Mouse (Mus musculus) cerebellum, postnatal 36 days (tissue): ENCODE measurements around the gene Ccnb3.
"Not testable (repeated sequence)": the region's sequence is repeated elsewhere in the genome, so short reads cannot be mapped to it uniquely, and the experiment has no call there.

Experiments used
- DNase-seq, 2 experiments: peaks; one replicate each; pipeline ENCODE4 v3.0.0; 2021 to 2022; ENCODE audit warnings: mixed read lengths in 2 of 2

The Ccnb3 gene

GRCm38 (mm10) chrX:7041519-7041918 is at the start of gene Ccnb3:
TSS of gene Ccnb3 (minus strand) at chrX:7041619.
- no peak for DNase-seq

- DNase-seq = no peak
Measured at GRCm38 (mm10) chrX:7090323-7090722, 48.9 kb upstream of the Ccnb3 start.

GRCm38 (mm10) chrX:7085878-7086277 is 44.5 kb upstream of the Ccnb3 start:
- DNase-seq = no peak

GRCm38 (mm10) chrX:7079820-7080429 is 38.5 kb upstream of the Ccnb3 start:
- no peak for DNase-seq

- no peak for DNase-seq
Measured at GRCm38 (mm10) chrX:7068002-7068401, 26.6 kb upstream of the Ccnb3 start.

- no peak for DNase-seq
Measured at GRCm38 (mm10) chrX:7067219-7067618, 25.8 kb upstream of the Ccnb3 start, which contains the start of gene Akap4. TSS of gene Akap4 (plus strand) at chrX:7067519.

- no peak for DNase-seq
Measured at GRCm38 (mm10) chrX:7064109-7064508, 22.7 kb upstream of the Ccnb3 start.

- DNase-seq = no peak
Measured at GRCm38 (mm10) chrX:7057634-7058033, 16.2 kb upstream of the Ccnb3 start.

- DNase-seq = no peak
Measured at GRCm38 (mm10) chrX:7057056-7057455, 15.6 kb upstream of the Ccnb3 start.

- not testable (repeated sequence) for DNase-seq
Measured at GRCm38 (mm10) chrX:6983916-6984315, 57.5 kb downstream of the Ccnb3 start.

- DNase-seq = no peak
Measured at GRCm38 (mm10) chrX:6971956-6972355, 69.5 kb downstream of the Ccnb3 start.

- DNase-seq = no peak
Measured at GRCm38 (mm10) chrX:6968598-6968997, 72.8 kb downstream of the Ccnb3 start.
